Mouse (Mus musculus): ENCODE measurements around the gene Plcb1.

DNA sequence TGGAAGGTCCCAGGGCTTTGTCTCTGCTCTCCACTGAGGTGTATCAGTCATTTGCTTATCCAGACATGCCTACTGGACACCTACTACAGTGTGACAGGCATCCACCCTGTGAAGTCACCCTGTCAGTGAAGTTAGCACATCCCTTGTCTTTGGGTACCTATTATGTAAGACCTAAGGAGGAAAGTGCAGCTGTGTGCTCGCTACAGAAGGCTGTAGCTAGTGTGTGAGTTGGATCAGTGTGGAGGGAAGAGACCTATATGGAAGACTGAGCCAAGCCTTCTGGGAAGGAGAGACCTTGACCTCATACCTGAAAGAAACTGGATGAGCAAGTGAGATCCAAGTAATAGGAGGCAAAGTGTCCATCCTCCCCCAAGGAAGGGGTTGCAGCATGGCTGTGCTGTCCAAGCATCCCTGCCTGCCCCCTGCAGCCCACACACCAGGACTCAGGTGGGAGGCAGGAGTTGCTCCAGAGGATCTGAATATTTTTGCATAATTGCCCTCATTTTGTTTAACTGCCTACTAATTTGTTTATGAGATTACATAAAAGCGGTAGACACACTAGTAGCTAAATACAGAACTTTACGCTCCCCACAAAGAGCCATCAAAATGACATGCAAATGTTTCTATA lies 328.7 kb downstream of the Plcb1 start:
- no peak for TF ChIP-seq POLR2A (IDR thresholded peaks at IDR 0.05; ENCODE audit: low read depth, low read length)
- TF ChIP-seq CTCF (IDR thresholded peaks at IDR 0.05; ENCODE audit: extremely low read depth, insufficient read length, insufficient replicate concordance, low read depth, low read length), result no peak
